Mouse (Mus musculus) small intestine, adult 2 months (tissue): ENCODE data around the gene Atg4b. TPM values are rescaled to one million over a fixed set of nuclear protein-coding genes. Genes with fewer than 3 reads are reported as not detected.

Source experiments
- H3K27ac ChIP-seq: fragments of 200-500 bp; 2 replicates; pipeline ENCODE4 v1.5.1; 2012; ENCODE audit warnings: low read depth, low read length, control low read depth, inconsistent platforms; ENCODE audit not compliant: insufficient read depth
- H3K27me3 ChIP-seq: fragments of 200-500 bp; 2 replicates; pipeline ENCODE4 v1.6.1; 2012; ENCODE audit warnings: mild to moderate bottlenecking, moderate library complexity, low read length, inconsistent platforms; ENCODE audit not compliant: control insufficient read depth, insufficient read depth
- H3K36me3 ChIP-seq: fragments of 200-500 bp; 2 replicates; pipeline ENCODE4 v1.6.1; 2012; ENCODE audit warnings: mild to moderate bottlenecking, low read length, control low read depth, inconsistent platforms; ENCODE audit not compliant: control insufficient read depth, insufficient read depth
- H3K4me1 ChIP-seq: fragments of 200-500 bp; 2 replicates; pipeline ENCODE4 v1.6.1; 2012; ENCODE audit warnings: low read length, inconsistent platforms, mixed read lengths; ENCODE audit not compliant: control insufficient read depth, insufficient read depth, insufficient read length
- H3K4me3 ChIP-seq: fragments of 200-500 bp; 2 replicates; pipeline ENCODE4 v1.5.1; 2012; ENCODE audit warnings: low read depth, mild to moderate bottlenecking, control low read depth, inconsistent platforms, low read length, moderate library complexity
- CTCF ChIP-seq: fragments of 200-500 bp; IDR thresholded peaks from 2 replicates; pipeline ENCODE4 v1.5.1; 2012; ENCODE audit warnings: low read depth, mild to moderate bottlenecking, control low read depth, inconsistent platforms, low read length, moderate library complexity, mixed read lengths; ENCODE audit not compliant: insufficient replicate concordance, insufficient read length; ENCODE audit errors: extremely low read depth
- POLR2A ChIP-seq: fragments of 200-500 bp; IDR thresholded peaks from 2 replicates; pipeline ENCODE4 v1.6.1; 2012; ENCODE audit warnings: low read depth, mild to moderate bottlenecking, control low read depth, inconsistent platforms, low read length, moderate library complexity
- WGBS: fragments of 180-500 bp; shearing (Covaris S2); methylation state at CpG from one replicate; pipeline ENCODE4 v1.1.7; 2018; 5-methylcytosine and 5-hydroxymethylcytosine counted together
- polyA plus RNA-seq: library from polyadenylated mRNA; depleted of rRNA; stranded (reverse); fragments of >200 nt; gene quantifications from 2 replicates; pipeline ENCODE4 v1.2.3, GENCODE M21; 2012

Gene Atg4b
- polyA plus RNA-seq, 1 experiment: 44.7 TPM

DNA sequence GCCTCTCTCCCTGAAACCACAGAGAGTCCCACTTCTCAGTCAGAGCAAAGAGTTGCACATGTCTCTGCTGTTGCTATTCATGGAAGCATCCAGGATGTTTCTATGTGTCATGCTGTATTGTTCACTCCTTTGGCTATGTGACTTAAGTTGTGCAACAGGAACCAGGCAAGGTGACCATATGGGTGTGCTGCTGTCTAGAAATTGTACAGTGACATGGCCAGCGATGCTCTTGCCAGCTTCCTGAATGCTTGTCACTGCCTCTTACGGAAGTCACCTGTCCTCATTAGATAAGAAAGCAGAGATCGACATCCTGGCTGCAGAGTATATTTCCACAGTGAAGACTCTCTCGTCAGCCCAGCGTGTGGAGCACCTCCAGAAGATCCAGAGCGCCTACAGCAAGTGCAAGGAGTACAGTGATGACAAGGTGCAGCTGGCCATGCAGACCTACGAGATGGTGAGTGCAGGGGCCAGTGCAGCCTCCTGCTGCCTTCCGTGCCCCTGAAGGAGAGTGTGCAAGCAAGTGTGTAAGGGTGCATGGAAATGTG is 60.3 kb downstream of the Atg4b start:
- Histone ChIP-seq H3K4me3 (no peak overlapping the region), H3K27ac (no peak overlapping the region), H3K36me3 (peaks cover 77% of the 10 kb centered on the region), H3K4me1 (no peaks in the 10 kb centered on the region), H3K27me3 (no peaks in the 10 kb centered on the region)
- TF ChIP-seq POLR2A (no peak), CTCF (no peak)
- 85% methylated on average over 8 of the region's 8 CpGs for WGBS

DNA sequence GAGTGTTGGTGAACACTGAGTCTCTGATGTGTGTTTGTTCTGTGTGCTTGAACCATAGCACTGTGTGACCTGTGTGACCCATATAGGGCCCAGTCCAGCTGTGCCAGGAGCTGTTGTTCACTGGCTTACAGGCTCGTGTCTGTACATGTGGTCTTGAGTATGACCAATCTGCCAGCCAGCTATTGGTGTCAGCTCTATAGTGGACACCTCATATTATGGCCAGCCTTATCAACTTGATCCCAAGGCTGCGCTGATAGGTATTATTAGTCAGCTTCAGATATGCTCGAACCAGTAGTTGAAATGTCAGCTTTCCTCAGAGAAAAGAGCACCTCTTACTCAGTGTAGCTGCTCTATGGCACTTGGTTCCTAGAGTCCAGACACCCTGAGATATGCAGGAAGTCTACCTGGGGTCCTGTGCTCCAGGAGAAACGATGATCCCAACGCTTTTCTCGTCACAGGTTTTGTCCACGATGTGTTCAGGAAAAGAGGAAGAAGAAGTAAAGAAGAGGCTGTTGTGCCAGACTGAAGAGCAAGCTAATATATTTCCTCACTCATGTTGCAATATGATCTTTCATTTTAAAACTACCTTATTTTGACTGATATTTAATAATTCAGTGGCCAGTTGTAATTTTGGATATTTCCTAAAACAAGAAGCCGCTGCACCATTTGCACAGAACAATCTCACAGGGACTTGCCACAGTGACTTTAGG is 66.7 kb downstream of the Atg4b start:
- 83% methylated on average over 8 of the region's 8 CpGs for WGBS
- no peak overlapping the region for H3K4me3 ChIP-seq
- H3K36me3 ChIP-seq: peaks cover 70% of the 10 kb centered on the region
- no peaks in the 10 kb centered on the region for H3K27me3 ChIP-seq
- no peaks in the 10 kb centered on the region for H3K4me1 ChIP-seq
- H3K27ac ChIP-seq: no peak overlapping the region
- TF ChIP-seq CTCF (no peak), POLR2A (no peak)

DNA sequence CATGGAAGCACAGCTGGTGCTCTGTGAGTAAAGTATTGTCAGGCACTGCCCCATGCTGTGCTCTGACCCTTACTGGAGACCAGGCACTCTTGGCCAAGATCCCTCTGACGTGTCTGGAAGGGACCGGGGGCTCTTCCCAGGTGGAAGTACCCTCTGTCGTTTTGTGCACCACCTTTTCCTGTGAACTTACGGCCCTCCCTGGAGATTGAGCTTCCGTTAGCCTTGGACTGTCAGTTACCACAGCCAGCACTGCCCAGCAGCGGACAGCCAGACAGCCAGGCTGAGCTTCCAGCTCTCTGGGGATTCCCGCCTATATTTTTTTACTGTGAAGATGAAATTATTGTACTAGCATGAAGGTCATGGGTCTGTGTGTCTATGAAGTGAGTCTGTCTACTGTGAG is 67.4 kb downstream of the Atg4b start:
- H3K27ac ChIP-seq: no peak overlapping the region
- no peak overlapping the region for H3K4me3 ChIP-seq
- H3K36me3 ChIP-seq: peaks cover 63% of the 10 kb centered on the region
- H3K4me1 ChIP-seq: no peaks in the 10 kb centered on the region; the same call in 1 of the 2 replicates
- no peak for TF ChIP-seq CTCF
- TF ChIP-seq POLR2A: no peak
- H3K27me3 ChIP-seq: no peaks in the 10 kb centered on the region
- WGBS: 84% methylated on average over 7 of the region's 7 CpGs

DNA sequence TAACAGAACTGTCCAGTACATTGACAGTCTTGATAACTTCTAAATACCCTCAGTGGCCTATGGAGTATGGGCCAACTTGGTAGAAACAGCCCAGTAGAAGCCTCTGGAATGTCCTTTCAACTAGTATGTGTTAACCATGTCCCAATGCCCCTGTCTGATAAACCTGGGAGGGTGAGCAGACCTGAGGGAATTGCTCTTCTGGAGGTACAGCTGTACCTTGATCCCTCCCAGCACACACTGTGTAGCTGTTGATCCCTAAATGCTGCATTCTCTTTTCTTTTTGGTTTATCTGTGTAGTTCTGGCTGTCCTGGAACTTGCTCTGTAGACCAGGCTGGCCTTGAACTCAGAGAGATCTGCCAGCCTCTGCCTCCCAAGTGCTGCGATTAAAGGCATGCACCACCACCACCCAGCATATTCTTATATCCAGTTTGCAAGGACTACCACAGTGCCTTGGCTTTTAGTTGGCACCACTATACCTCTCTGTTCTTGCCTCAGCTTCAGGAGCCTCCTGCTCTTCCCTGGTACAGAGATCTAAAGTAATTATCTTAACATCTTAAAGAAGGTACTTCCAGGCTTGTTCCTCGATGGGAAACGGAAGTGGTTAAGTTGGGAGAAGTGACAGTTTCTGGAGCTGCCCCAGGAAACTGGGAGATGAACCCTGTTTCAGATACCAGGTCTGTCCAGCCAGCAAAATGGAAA is 72.6 kb downstream of the Atg4b start:
- no peak overlapping the region for H3K4me3 ChIP-seq
- peaks cover 14% of the 10 kb centered on the region for H3K36me3 ChIP-seq
- H3K4me1 ChIP-seq: peaks cover 7% of the 10 kb centered on the region; the same call in 1 of the 2 replicates
- WGBS: 60% methylated on average over 3 of the region's 3 CpGs
- no peak for TF ChIP-seq POLR2A
- TF ChIP-seq CTCF: no peak
- no peaks in the 10 kb centered on the region for H3K27me3 ChIP-seq
- H3K27ac ChIP-seq: no peak overlapping the region

DNA sequence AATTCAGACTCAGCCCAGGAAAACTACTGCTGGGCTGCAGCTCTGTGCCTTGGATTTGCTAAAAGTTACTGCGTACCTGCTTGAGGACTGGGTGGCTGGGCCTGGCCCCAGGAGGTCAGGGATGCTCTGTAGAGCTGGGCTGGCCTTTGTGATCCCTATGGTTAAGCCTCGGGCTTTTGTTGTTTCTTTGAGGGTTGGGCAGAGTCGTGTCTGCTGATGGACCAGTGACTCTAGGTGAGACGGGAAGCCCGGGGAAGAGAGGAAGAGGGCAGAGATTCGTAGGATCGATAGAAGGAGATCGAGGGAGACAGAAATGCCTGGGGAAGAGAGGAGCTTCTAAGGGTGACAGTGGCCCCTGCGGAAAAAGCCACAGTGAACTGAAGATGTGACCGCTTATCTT is 73.3 kb downstream of the Atg4b start, which contains the start of gene D2hgdh:
Gene D2hgdh, plus strand, starts transcription at position 301 of the 400 bp plus-strand sequence.
- Histone ChIP-seq H3K4me3 (peak within 1 kb of the TSS; percentile 68), H3K36me3 (peaks cover 7% of the 10 kb centered on the region; the same call in 1 of the 2 replicates), H3K27me3 (no peaks in the 10 kb centered on the region), H3K4me1 (peaks cover 7% of the 10 kb centered on the region; the same call in 1 of the 2 replicates), H3K27ac (peak within 1 kb of the TSS; percentile 96)
- TF ChIP-seq POLR2A (no peak), CTCF (peak; percentile 2; the same call in 1 of the 2 replicates)
- WGBS: 11% methylated on average over 10 of the region's 10 CpGs

DNA sequence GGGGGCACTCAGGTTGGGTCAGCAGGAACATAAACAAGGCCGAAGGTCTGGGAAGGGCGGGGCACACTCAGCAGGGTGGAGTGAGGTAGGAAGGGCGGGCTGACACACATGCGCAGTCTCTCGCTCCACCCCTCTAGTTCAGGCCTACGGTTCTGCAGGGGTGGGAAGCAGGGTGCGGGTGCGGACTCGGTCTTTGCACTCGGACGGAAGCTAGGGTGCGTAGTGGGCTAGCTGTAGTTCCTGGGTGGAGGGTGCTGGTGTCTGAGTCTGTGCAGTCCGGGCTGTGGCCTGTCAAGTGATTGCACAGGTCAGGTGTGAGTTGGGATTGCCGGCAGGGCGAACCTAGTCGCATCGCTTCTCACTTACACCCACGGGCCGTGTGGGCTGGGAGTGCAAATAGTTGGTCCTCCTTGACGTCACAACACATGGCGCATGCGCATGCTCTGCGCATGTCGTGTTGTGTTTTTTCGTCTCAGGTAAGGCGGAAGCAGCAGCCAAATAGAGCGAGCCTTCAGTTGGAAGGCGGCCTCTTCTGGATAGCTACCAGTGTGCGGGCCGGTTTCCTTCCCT is 73.9 kb downstream of the Atg4b start:
- Histone ChIP-seq H3K4me3 (peak overlapping the region; percentile 68), H3K27me3 (no peaks in the 10 kb centered on the region), H3K27ac (peak overlapping the region; percentile 96), H3K4me1 (peaks cover 7% of the 10 kb centered on the region; the same call in 1 of the 2 replicates), H3K36me3 (peaks cover 3% of the 10 kb centered on the region; the same call in 1 of the 2 replicates)
- TF ChIP-seq POLR2A: peak; percentile 62
- 0 out of 2 replicates have a peak, but pooled peaks have one; percentile 3 for TF ChIP-seq CTCF
- under 1% methylated on average over 30 of the region's 30 CpGs for WGBS
